Mouse (Mus musculus): ENCODE data around the gene Lrba.

Lrba gene

DNA sequence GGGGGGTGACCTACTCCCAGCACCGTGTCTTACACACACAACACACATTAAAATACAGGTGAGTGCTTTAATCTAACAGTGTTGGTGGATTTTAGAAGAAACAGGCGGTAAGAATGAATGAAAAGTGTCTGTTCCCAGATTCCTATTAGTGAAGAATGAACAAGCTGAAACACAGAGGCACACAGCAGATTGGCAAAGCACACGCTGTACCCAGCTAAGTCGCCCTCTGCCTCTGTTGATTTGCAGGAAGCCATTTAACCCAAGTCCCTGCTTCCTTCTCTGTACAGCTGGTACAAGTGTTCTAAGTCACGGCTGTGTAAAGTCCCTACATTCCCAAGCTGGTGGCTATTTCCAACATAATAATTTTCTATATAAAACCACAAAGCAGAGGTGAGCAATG is 586.4 kb downstream of the Lrba start:
- no peak for TF ChIP-seq GATA4 (IDR thresholded peaks at IDR 0.05; ENCODE audit: insufficient replicate concordance, low read length)

DNA sequence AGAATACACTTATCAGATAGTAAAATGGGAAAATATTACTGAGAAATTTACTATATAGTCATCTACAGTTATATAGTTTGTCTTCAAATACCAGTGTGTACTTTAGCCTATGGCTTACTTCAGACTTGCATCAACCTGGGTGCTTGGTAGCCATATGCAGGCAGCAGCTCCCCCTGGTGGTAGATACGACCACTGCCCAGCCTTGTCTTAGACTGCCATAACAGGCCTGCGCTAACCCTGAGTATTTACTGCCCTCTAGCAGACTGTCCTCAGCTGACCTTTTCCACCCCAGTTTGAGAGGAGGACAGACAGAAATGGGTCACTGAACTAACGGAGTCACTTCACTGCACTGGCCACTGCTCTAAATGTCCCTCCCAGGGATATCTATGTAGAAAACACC is 588.2 kb downstream of the Lrba start:
- TF ChIP-seq GATA4 (IDR thresholded peaks at IDR 0.05; ENCODE audit: insufficient replicate concordance, low read length), result peak; percentile 78; the same call in 1 of the 2 replicates

DNA sequence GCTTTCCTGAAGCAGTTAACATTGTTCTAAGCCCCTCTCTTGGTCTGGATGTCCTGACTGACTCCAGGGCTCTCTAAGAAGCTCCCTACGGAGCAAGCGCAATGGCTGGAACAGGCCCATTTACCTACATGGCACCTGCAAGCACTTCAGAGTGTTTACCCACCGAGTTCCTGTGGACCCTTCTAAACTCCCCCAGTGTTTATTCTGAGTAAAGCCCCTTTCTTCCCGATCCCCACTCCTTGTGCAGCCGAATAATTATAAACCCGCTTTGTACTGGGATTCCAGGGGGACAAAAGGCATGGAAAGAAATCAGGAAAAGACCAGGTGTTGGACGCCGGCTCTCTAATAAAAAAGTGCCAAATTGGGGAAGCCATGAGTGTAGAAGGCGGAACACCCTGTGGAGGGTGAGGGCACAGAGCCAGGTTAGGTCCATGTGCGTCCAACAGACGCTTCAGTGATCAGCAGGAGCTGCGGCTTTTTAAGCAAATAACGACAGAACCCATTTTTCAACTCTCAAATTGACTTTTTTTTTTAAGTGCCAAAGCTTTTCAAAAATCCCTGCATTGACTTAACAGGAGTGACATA is 593.6 kb downstream of the Lrba start:
- no peak for TF ChIP-seq GATA4 (IDR thresholded peaks at IDR 0.05; ENCODE audit: insufficient replicate concordance, low read length)

DNA sequence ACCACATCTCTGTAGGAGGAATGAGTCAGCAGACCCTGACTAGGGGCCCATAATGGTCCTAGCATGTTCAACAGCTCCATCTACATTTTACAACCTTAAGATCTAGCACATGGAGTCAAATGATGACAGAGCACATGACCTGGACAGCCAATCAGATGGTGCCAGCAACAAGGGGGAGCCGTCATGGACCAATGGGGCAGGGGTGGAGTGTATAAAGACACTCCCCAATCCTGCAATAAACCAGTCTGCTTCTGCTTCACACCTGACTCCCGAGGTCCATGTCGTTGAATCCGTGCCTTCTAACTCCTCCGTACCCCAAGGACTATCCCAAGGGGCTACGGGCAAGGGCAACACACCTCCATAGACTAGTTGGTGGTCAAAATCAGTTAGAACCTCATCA is 594.9 kb downstream of the Lrba start:
- TF ChIP-seq GATA4 (IDR thresholded peaks at IDR 0.05; ENCODE audit: insufficient replicate concordance, low read length), result no peak

DNA sequence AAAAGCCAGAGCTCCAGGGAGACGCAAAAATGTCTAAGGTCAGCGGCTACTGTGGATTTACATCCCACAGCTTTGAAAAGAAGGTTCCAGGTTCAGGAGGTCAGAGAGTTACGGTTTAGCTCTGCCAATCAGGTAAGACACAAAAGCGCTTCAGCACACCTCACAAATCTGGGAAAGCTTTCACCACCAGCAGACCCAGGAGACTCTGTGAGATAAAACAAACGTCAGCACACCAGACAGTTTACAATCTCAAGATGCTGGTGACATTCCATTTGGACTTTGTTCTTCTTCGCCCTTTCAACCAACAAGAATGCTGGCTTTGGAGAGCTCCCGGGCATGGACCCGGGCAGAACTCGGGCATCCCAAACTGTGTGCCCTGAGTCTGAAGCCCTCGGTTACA is 595.9 kb downstream of the Lrba start:
- no peak for TF ChIP-seq GATA4 (IDR thresholded peaks at IDR 0.05; ENCODE audit: insufficient replicate concordance, low read length)

DNA sequence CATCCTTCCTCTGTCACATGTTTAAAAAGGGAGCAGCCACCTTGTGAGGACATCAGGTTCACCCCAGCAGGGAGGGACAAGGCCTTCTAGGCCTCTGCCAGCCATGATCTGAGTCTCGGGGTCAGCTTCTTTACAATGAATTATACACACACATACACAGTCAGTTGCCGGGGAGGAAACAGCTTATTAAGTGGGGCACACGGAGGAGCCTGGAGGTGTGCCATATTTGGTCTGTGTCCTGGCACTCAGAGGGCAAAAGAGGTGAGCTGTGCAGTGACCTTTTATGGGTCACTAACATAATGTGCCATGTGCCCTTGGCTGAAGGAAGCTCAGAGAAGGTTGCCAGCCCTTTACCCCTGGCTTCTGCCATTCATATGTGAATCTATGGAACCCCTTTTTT is 596.9 kb downstream of the Lrba start:
- TF ChIP-seq GATA4 (IDR thresholded peaks at IDR 0.05; ENCODE audit: insufficient replicate concordance, low read length), result no peak

DNA sequence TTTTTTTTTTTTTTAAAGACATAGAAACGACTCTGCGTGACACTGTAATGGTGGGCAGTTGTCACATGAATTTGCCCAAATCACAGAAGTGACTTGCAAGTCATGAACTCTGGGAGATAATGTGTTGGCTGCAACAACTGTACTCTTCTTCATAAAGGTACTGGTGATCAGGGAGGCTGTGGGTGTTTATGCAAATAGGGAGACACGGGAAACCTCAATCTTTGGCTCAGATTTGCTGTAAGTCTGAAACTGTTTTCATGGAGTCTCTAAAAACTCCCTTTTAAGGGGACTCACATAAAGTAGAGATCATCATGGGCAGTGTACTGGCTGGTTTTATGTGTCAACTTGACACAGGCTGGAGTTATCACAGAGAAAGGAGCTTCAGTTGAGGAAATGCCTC is 603.0 kb downstream of the Lrba start:
- TF ChIP-seq GATA4 (IDR thresholded peaks at IDR 0.05; ENCODE audit: insufficient replicate concordance, low read length), result no peak

DNA sequence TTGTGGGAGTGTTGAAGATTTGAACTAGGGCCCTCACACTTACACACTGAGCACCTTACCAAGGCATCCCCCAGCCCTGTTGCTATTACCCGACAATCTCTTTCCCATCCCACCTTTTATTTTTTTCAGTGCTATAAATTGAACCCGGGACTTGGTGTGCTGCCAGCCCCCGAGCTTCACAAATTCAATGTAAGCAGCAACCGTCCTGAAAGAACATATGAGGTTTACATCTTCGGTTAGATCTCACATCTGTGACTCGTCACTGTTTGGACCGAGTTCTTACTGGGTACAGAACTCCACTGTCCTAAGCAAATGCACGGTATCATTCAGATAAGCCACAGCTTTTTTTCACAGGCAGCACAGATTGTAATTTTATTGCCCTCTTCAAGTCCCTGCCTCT is 607.6 kb downstream of the Lrba start:
- no peak for TF ChIP-seq GATA4 (IDR thresholded peaks at IDR 0.05; ENCODE audit: insufficient replicate concordance, low read length)
